Mouse (Mus musculus): ENCODE measurements at regions not wholly inside any gene's neighbourhood (a gene's known extent, or its start where the extent isn't known, plus 50 kb on each side); places are given as distances from the start of the nearest gene placed in this dataset.

GRCm38 (mm10) chr10:96515164-96515922 lies 101.5 kb upstream of the Btg1 start:
- DNase-seq, result no peak

DNA sequence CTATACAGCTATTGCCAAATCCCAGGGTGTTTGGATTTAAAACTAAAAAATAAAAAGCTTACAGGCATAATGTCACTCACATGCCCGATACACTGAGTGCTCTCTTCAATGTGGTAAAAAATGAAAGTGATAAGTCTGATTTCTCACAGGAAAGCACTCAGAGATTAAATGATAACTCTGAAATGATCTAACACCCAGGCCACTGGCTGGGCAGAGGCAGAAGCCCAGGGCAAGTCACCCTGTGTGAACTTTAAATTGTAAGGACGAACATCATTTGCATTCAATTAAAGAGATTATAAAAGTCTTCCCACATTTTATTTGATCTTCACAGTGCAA lies 100.9 kb upstream of the Btg1 start:
- DNase-seq, result no peak

GRCm38 (mm10) chr10:96519411-96519810 lies 97.4 kb upstream of the Btg1 start:
- DNase-seq, result no peak

GRCm38 (mm10) chr10:96520995-96521760 lies 95.6 kb upstream of the Btg1 start:
- DNase-seq, result no peak

DNA sequence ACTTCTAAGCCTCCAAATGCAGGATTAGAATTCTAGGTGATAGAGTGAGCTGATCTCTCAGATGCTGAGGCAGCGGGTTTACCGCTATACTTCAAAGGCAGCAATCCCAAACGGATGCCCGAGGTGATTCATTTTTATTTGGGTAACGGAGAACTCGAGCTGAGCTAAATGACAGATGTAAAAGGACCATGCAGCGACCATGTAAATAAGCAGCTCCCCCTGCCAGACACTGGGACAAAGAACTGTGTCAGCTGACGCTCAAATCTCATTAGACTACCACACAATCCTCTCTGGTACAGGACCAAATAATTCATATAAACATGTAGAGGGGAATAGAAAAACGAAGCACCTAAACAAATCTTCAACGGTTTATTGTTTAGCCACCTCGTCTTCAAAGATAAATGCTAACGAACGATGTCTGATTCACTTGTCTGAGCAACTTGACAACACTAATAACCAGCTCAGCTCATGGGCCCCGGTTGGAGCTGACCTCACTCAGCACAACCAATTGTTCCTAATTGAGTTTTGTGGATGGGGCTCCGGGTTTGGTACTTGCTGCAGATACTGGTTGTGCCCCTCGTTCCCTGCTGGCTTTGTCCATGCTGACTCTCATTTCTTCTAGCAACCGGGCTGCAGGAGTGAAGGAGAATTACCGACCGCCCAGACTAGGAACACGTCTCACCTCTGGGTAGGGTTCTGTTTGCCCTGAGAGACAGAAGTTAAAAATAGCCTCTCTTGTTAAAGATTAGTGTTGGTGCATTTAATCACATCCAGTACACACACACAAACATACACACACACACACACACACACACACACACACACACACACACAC lies 92.6 kb upstream of the Btg1 start:
- DNase-seq, result no peak

GRCm38 (mm10) chr10:96527864-96528263 lies 88.9 kb upstream of the Btg1 start:
- no peak for DNase-seq

DNA sequence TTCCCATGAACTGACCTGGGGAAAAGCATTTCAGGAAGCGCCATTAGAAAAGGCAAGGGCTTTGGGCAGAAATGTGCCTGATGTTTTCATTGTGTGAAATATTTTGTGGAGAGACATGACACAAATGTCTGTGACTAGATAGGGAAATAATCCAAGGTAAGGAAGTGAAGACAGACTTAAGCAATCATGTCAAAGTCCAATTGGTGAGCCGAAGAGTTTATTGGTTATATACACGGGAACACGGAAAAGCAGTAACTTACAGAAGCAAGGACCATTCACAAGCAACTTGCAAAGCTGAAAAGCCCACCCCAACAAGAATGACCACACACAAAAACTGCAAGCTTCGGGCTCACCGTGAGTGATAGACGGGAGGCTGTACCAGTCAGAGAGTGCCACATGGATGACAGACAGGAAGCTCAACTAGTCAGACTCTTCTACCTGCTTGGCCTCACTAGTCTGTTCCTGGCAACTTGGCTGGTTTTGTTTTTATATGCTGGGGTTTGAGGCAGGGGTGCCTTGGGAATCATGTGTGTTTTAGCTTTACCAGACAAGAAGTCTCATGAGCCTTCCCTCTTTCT lies 82.2 kb upstream of the Btg1 start:
- DNase-seq, result no peak

DNA sequence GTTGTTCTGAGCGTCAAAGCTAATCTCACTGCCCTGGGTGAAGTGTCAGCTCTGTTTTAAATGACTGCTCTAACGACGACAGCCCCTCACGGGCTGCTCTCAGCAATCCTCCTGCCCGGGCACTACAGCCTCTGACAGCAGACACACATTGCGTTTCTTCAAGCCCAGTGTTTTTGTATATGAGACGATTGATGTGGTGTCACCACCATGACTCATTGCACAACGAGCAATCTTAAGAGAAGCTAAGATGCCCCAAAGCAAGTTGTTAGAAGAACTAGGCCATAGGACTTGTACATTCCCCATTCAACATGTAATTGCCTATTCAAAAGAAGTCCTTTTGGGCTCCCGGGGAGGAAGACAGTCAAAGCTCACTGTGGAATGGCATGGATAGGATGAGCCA lies 81.3 kb upstream of the Btg1 start:
- DNase-seq, result no peak

GRCm38 (mm10) chr10:96540828-96541227 lies 76.0 kb upstream of the Btg1 start:
- no peak for DNase-seq

DNA sequence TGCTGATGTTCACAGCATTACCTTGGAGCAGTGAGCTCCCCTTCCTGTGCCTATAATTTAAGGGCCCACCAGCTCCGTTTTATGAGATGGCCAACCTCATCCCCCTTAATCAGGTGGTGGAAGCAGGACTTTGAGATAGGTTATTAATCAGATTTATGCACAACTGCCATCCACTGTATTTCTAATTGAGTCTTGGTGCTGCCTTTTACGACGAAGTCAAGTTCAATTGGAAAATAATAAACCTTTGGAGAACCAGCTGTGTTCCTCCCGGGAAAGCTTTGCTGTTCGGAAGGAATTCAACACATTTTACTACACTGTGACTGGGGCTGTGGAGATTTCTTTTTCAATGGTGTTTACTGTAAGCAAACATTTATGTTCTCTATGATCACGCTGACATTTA lies 71.5 kb upstream of the Btg1 start:
- DNase-seq, result no peak

- DNase-seq, result no peak
Observed at GRCm38 (mm10) chr10:96545761-96546388, 70.9 kb upstream of the Btg1 start.

DNA sequence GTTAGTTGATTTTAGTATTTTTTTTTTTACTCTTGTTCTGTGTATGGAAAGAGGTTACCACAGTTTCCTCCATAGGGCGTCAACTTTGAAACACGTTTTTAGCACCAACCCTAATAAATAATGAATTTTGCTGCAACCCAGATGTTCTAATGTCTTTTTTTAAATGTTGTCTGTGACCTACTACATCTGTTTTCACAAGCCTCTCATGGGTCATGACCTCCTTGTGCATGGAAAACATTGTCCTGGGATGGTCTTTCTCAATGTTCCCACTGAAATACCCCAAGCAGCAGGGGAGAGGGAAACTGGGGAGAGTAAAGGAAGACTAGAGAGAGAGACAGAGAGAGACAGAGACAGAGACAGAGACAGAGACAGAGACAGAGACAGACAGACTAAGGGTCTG lies 67.2 kb upstream of the Btg1 start:
- no peak for DNase-seq

GRCm38 (mm10) chr10:96550266-96550665 lies 66.5 kb upstream of the Btg1 start:
- DNase-seq, result no peak

DNA sequence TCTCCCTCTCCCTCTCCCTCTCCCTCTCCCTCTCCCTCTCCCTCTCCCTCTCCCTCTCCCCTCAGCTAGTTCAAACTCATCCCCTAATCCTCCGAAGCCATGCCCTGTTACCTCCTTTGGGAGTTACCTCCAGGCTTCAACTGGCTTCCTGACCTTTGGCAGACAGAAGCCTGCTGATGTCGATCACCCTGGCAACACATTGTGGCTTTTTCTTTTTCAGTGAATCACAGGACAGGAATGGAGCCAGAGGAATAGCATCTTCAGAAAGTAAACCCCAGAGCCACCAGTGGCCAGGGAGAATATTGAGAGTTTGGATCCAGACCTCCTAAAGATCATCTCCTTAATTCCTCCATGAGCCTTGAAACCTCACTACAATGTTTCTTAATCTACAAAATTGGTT lies 59.5 kb upstream of the Btg1 start:
- no peak for DNase-seq

DNA sequence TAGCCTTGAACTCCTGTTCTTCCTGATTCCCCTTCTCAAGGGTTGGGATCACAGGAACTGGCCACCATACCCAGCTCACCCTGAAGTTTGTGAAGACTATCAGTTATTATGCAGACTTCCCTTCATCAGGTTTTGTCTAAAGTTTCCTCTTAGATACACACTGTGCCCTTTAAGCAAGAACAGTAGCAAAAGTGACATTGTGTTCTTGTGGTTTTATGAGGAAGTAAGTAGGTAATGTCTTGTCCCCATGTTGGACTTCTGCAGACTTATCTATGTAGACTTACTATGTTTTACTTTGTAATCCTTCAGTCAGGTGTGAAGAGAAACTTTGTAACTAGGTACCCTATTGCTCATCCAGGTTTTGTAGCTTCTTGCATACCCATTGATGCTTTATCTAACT lies 51.5 kb upstream of the Btg1 start:
- DNase-seq, result no peak
